Mouse (Mus musculus) liver, embryonic 14.5 days (tissue): Measurements from ENCODE around the gene Pcca.

ENCODE experiments used
- CTCF ChIP-seq: IDR thresholded peaks from 2 replicates; pipeline ENCODE4 v1.5.1; 2016; ENCODE audit warnings: antibody characterized with exemption, low read depth, control low read depth
- EP300 ChIP-seq: IDR thresholded peaks from 2 replicates; pipeline ENCODE4 v1.6.1; 2016; ENCODE audit warnings: antibody characterized with exemption, low read depth

GRCm38 (mm10) chr14:122691555-122691954 lies 157.4 kb downstream of the Pcca start:
- no peak for TF ChIP-seq CTCF
- peak; percentile 31; the same call in 1 of the 2 replicates for TF ChIP-seq EP300
